Mouse (Mus musculus): ENCODE measurements around the gene Glis1. TPM values are rescaled to one million over a fixed set of nuclear protein-coding genes. Genes with fewer than 3 reads are reported as not detected.
A peak's percentile ranks its signal among the peaks of the same experiment; 100 is the strongest.

Glis1 gene
- polyA plus RNA-seq, 1 experiment from 2014 or later = 0.18 TPM

DNA sequence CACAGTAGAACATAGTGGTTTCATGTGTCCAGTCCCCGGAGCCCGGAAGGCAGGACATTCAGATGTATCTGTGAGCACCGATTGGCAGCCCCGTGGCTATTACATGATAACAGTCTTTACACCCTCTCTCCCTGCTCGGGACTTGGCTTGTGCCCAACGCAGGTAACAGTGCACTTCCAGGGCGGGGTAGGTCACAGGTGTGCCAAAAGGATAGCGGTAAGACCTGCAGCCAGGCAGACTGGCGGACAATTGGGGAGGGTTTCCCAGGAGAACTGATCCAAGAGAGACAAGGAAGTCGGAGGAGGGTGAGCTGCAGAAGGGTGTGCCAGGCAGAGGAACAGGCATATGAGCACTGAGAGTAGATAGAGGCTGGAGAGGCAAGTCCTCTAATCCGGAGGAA lies 84.4 kb downstream of the Glis1 start:
- TF ChIP-seq CTCF (IDR thresholded peaks at IDR 0.05; ENCODE audit: low read depth) = no peak
- H3K36me3 ChIP-seq (ENCODE audit: control insufficient read depth, insufficient read depth) = no peaks in the 10 kb centered on the region
- no peaks in the 10 kb centered on the region for H3K9me3 ChIP-seq (ENCODE audit: control insufficient read depth)
- no peak overlapping the region for H3K4me3 ChIP-seq (ENCODE audit: low read depth, low read length)
- no peak overlapping the region for H3K27ac ChIP-seq (ENCODE audit: low read depth, low read length)
- H3K9ac ChIP-seq (ENCODE audit: low read depth, low read length) = no peak overlapping the region
- no peaks in the 10 kb centered on the region for H3K27me3 ChIP-seq (replicated peaks; ENCODE audit: control insufficient read depth, insufficient read depth, low read length)
- 61% methylated on average over 11 of the region's 11 CpGs for WGBS
- H3K4me1 ChIP-seq (replicated peaks; ENCODE audit: control insufficient read depth, insufficient read depth, low read length) = no peaks in the 10 kb centered on the region
- no peak for ATAC-seq
- H3K4me2 ChIP-seq (replicated peaks; ENCODE audit: low read depth) = no peak overlapping the region

DNA sequence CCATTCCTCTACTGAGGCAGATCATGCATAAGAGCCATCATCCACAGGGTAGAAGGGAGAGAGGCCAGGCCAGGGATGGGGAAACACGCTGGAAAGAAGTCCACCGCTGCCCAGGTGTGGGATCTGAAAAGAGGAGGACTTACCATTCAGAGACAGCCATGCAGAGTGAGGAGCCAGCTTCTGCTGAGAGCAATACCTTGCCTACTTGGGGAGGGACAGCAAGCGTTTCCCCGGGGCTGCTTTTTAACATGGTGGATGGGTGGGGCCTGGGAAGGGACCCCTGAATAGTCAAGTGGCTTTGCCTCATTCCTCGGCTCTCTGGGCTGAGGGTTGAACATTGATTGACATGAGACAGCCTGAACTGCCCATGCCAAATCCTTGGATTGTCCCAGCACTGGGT lies 85.7 kb downstream of the Glis1 start:
- no peak for TF ChIP-seq CTCF (IDR thresholded peaks at IDR 0.05; ENCODE audit: low read depth)
- H3K9me3 ChIP-seq (ENCODE audit: control insufficient read depth) = no peaks in the 10 kb centered on the region
- no peak overlapping the region for H3K27ac ChIP-seq (ENCODE audit: low read depth, low read length)
- no peak overlapping the region for H3K4me3 ChIP-seq (ENCODE audit: low read depth, low read length)
- H3K4me2 ChIP-seq (replicated peaks; ENCODE audit: low read depth) = no peak overlapping the region
- H3K4me1 ChIP-seq (replicated peaks; ENCODE audit: control insufficient read depth, insufficient read depth, low read length) = no peaks in the 10 kb centered on the region
- no peak for ATAC-seq
- H3K36me3 ChIP-seq (ENCODE audit: control insufficient read depth, insufficient read depth) = no peaks in the 10 kb centered on the region
- no peak overlapping the region for H3K9ac ChIP-seq (ENCODE audit: low read depth, low read length)
- no peaks in the 10 kb centered on the region for H3K27me3 ChIP-seq (replicated peaks; ENCODE audit: control insufficient read depth, insufficient read depth, low read length)
- WGBS = 81% methylated on average over 5 of the region's 5 CpGs

DNA sequence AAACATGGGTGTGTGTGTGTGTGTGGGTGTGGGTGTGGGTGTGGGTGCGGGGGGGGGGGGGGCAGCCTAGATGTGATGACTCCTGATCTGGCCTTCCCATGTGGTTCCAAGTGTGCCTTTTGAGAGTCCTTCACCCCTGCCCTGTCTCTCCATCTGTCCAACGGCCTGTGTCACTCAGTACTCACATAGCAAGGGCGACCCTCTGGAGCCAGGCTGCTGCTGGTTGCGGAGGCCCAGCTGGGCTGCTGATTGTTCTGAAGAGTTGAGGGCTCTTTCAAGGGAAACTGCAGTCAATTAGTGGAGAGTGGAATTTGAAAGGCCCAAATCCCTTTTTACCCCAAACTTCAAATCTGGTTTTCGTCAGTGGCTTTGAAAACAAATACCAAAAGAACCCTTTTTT lies 86.4 kb downstream of the Glis1 start:
- no peak overlapping the region for H3K4me2 ChIP-seq (replicated peaks; ENCODE audit: low read depth)
- no peaks in the 10 kb centered on the region for H3K4me1 ChIP-seq (replicated peaks; ENCODE audit: control insufficient read depth, insufficient read depth, low read length)
- H3K9ac ChIP-seq (ENCODE audit: low read depth, low read length) = no peak overlapping the region
- H3K36me3 ChIP-seq (ENCODE audit: control insufficient read depth, insufficient read depth) = no peaks in the 10 kb centered on the region
- no peak overlapping the region for H3K27ac ChIP-seq (ENCODE audit: low read depth, low read length)
- WGBS = 73% methylated on average over 4 of the region's 5 CpGs
- H3K9me3 ChIP-seq (ENCODE audit: control insufficient read depth) = no peaks in the 10 kb centered on the region
- H3K4me3 ChIP-seq (ENCODE audit: low read depth, low read length) = no peak overlapping the region
- no peak for ATAC-seq
- no peak for TF ChIP-seq CTCF (IDR thresholded peaks at IDR 0.05; ENCODE audit: low read depth)
- H3K27me3 ChIP-seq (replicated peaks; ENCODE audit: control insufficient read depth, insufficient read depth, low read length) = no peaks in the 10 kb centered on the region

DNA sequence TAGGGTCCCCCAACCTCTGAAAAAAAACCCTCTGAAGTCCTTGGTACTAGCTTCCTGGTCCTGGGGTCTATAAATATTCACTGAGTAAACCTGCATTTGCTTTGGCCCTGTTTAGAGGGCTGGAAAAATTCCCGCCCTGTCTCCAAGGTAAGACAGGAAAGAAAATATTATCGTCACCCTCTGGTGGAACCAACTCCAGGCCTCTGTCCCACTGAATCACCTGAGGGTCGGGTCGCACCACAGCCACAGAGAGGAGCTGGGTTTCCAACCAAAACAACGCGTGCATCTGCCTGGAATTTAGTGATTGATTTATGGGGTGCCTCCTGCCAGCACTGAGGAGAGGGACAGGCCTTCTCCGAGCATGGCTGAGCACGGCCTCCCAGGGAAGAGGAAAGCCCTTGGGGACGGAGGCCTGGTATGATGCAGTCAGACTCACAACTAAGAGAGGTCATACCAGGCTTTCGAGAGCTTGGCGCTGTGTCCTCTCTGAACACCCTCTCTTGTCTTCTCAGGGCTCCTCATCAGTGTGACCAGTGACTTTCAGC lies 89.3 kb downstream of the Glis1 start:
- H3K9ac ChIP-seq (ENCODE audit: low read depth, low read length) = no peak overlapping the region
- no peaks in the 10 kb centered on the region for H3K4me1 ChIP-seq (replicated peaks; ENCODE audit: control insufficient read depth, insufficient read depth, low read length)
- H3K36me3 ChIP-seq (ENCODE audit: control insufficient read depth, insufficient read depth) = no peaks in the 10 kb centered on the region
- no peaks in the 10 kb centered on the region for H3K27me3 ChIP-seq (replicated peaks; ENCODE audit: control insufficient read depth, insufficient read depth, low read length)
- H3K27ac ChIP-seq (ENCODE audit: low read depth, low read length) = no peak overlapping the region
- TF ChIP-seq CTCF (IDR thresholded peaks at IDR 0.05; ENCODE audit: low read depth) = no peak
- H3K4me3 ChIP-seq (ENCODE audit: low read depth, low read length) = no peak overlapping the region
- WGBS = 50% methylated on average over 11 of the region's 11 CpGs
- H3K9me3 ChIP-seq (ENCODE audit: control insufficient read depth) = no peaks in the 10 kb centered on the region
- no peak overlapping the region for H3K4me2 ChIP-seq (replicated peaks; ENCODE audit: low read depth)
- no peak for ATAC-seq

DNA sequence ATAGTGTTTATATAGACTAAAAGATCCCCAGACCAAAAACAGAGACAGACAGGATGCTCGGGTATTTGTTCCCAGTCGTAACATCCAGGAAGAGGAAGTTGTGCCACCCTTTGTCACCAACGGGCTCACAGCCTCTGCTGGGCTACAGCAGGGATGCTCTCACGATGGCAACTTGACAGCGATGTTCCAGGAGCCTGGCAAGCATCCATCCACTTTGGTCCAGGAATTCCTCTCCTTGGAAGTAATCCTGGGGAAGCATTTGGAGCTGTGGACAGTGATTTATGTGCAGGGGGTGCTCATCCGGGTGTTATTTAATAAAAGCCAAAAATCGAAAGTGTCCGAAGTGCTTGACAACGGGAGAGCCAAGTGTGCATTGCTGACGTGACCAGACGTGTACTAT lies 100.7 kb downstream of the Glis1 start:
- Histone ChIP-seq H3K4me1 (replicated peaks; ENCODE audit: control insufficient read depth, insufficient read depth, low read length) (no peaks in the 10 kb centered on the region), H3K9ac (ENCODE audit: low read depth, low read length) (no peak overlapping the region), H3K9me3 (ENCODE audit: control insufficient read depth) (no peaks in the 10 kb centered on the region), H3K36me3 (ENCODE audit: control insufficient read depth, insufficient read depth) (no peaks in the 10 kb centered on the region), H3K4me2 (replicated peaks; ENCODE audit: low read depth) (no peak overlapping the region), H3K27me3 (replicated peaks; ENCODE audit: control insufficient read depth, insufficient read depth, low read length) (no peaks in the 10 kb centered on the region), H3K4me3 (ENCODE audit: low read depth, low read length) (no peak overlapping the region), H3K27ac (ENCODE audit: low read depth, low read length) (no peak overlapping the region)
- no peak for ATAC-seq
- no peak for TF ChIP-seq CTCF (IDR thresholded peaks at IDR 0.05; ENCODE audit: low read depth)
- 63% methylated on average over 11 of the region's 11 CpGs for WGBS

DNA sequence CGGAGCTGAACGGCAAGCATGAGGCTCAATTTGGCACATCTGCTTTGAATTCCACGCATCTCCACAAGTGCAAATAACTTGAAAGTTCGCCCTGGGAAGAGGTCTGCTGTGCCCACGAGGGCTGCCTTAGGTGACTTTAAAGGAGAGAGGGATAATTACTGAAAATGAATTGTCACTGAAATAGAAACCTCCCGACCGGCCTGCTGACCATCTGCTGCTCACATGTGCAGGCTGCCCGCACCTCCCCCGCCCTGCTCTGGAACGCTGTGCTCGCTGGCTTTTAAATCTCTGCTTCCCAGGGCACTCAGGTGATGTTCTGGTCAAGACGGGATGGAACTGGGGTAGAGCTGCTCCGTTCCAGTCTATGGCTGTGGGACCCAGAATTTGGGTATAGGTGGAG lies 103.7 kb downstream of the Glis1 start:
- WGBS = 43% methylated on average over 13 of the region's 13 CpGs
- no peaks in the 10 kb centered on the region for H3K4me1 ChIP-seq (replicated peaks; ENCODE audit: control insufficient read depth, insufficient read depth, low read length)
- no peaks in the 10 kb centered on the region for H3K9me3 ChIP-seq (ENCODE audit: control insufficient read depth)
- no peaks in the 10 kb centered on the region for H3K27me3 ChIP-seq (replicated peaks; ENCODE audit: control insufficient read depth, insufficient read depth, low read length)
- H3K4me2 ChIP-seq (replicated peaks; ENCODE audit: low read depth) = no peak overlapping the region
- no peak overlapping the region for H3K27ac ChIP-seq (ENCODE audit: low read depth, low read length)
- TF ChIP-seq CTCF (IDR thresholded peaks at IDR 0.05; ENCODE audit: low read depth) = no peak
- no peaks in the 10 kb centered on the region for H3K36me3 ChIP-seq (ENCODE audit: control insufficient read depth, insufficient read depth)
- ATAC-seq = no peak
- no peak overlapping the region for H3K9ac ChIP-seq (ENCODE audit: low read depth, low read length)
- H3K4me3 ChIP-seq (ENCODE audit: low read depth, low read length) = no peak overlapping the region

DNA sequence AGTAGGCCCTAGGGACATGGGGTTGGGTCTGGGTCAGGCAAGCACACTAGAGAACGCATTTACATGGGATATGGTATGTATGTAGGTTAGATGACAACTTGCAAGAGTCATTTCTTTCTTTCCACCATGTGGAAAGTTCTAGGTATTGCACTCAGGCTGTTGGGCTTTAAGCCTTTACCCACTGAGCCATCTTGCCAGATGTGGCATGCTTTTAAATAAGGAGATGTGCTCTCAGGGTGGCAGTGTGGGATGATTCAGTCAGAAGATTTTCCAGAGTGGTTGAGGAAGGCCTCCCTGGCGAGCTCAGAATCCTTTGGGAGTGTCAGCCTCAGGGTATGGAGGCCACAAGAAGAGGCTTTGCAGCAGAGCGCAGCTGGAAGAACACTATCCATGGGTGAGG lies 104.2 kb downstream of the Glis1 start:
- TF ChIP-seq CTCF (IDR thresholded peaks at IDR 0.05; ENCODE audit: low read depth) = 0 out of 2 replicates have a peak, but pooled peaks have one; percentile 24
- Histone ChIP-seq H3K27ac (ENCODE audit: low read depth, low read length) (no peak overlapping the region), H3K4me1 (replicated peaks; ENCODE audit: control insufficient read depth, insufficient read depth, low read length) (no peaks in the 10 kb centered on the region), H3K27me3 (replicated peaks; ENCODE audit: control insufficient read depth, insufficient read depth, low read length) (no peaks in the 10 kb centered on the region), H3K36me3 (ENCODE audit: control insufficient read depth, insufficient read depth) (no peaks in the 10 kb centered on the region), H3K4me3 (ENCODE audit: low read depth, low read length) (no peak overlapping the region), H3K9ac (ENCODE audit: low read depth, low read length) (no peak overlapping the region), H3K9me3 (ENCODE audit: control insufficient read depth) (no peaks in the 10 kb centered on the region), H3K4me2 (replicated peaks; ENCODE audit: low read depth) (no peak overlapping the region)
- 79% methylated on average over 3 of the region's 3 CpGs for WGBS
- ATAC-seq = no peak
